Mouse (Mus musculus) urinary bladder, adult 2 months (tissue): ENCODE results near the gene Actn4. TPM values are rescaled to one million over a fixed set of nuclear protein-coding genes. Genes with fewer than 3 reads are reported as not detected.
"Not testable (repeated sequence)": the region's sequence is repeated elsewhere in the genome, so short reads cannot be mapped to it uniquely, and the experiment has no call there.

ENCODE experiments used
- DNase-seq: peaks from one replicate; pipeline ENCODE4 v3.0.0; 2022; ENCODE audit warnings: low spot score
- polyA plus RNA-seq: library from polyadenylated mRNA; depleted of rRNA; stranded (reverse); fragments of >200 nt; gene quantifications from 2 replicates; pipeline ENCODE4 v1.2.3, GENCODE M21; 2012

The Actn4 gene
- polyA plus RNA-seq, 1 experiment = 285 TPM

DNA sequence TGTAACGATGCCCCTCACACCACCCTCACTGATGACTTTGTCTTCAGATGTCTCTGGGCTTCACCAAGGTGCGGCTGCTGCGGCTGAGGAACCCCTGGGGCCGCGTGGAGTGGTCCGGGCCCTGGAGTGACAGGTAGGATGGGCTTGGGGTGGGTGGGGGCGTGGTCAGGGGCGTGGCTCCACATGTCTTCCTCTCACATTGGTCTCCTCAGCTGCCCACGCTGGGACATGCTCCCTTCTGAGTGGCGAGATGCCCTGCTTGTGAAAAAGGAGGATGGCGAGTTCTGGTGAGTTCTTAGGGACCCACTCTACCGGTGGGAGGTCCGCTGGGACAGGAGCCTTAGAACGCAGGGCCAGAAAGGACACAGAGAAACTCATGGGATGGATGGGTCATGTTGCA, 75.7 kb downstream of the Actn4 start:
- DNase-seq = no peak

DNA sequence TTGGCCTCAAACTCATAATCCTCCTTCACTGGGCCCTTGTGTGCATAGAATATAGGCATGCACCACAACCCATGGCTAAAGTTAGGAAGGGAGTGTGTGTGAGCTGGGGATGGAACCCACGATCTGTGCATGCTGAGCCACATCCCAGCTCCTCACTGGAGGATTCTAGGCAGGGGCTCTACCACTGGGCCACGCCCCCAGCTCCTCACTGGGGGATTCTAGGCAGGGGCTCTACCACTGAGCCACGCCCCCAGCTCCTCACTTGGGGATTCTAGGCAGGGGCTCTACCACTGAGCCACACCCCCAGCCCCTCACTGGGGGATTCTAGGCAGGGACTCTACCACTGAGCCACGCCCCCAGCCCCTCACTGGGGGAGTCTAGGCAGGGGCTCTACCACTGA, 78.4 kb downstream of the Actn4 start:
- not testable (repeated sequence) for DNase-seq

DNA sequence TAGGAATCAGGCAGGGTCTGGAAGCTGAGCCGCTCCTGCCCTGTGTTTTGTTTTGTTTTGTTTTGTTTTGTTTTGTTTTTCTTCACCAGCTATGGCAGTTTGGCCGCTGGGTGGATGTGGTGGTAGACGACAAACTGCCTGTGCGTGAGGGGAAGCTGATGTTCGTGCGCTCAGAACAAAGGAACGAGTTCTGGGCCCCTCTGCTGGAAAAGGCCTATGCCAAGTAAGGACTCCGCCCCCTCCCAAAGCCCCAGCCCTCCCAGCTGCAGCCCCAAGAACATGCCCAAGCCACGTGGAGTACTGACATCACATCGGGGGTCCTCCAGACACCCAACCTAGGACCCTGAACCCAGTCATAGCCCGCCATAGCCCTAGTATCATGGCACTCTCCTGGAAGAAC, 79.1 kb downstream of the Actn4 start:
- no peak for DNase-seq

DNA sequence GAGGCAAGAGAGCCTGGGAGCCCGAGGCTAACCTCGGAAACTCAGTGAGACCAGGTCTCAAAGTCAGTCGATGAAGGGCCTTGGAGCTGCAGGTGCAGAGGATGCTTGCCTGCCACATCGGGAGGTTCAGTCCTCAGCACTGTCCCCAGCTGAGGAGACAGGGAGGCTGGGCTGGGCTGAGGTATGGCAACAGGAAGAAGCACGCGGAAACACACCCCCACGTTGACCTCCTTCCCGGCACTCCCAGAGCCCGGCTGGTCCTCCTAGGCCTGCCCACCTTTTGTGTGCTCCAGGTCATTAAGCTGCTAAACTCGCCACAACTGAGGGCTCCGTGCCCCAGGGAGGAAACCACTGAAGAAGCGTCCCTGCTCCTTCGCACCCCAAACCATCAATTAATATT, 80.9 kb downstream of the Actn4 start, which contains the start of gene Capn12:
TSS of gene Capn12 (plus strand) at position 224 of the 400 bp plus-strand sequence.
- no peak for DNase-seq

DNA sequence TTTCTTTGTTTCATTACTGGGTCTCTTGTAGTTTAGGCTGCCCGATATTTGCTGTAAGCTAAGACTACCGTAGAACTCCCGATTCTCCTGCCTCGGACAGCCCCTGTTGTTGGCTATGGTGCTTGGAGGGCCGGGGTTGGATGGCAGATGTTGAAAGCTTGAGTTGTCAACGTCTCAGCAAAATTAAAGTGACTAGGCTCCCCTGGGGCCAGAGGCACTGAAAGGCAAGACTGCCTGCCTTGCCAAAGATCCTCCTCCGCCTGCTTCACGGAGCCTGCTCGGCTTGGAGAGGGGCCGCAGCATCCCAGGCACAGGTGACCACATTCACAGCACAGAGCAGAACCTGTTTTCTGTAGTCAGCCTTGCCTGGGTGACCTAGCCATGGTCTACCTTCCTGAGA, 81.6 kb downstream of the Actn4 start:
- no peak for DNase-seq

DNA sequence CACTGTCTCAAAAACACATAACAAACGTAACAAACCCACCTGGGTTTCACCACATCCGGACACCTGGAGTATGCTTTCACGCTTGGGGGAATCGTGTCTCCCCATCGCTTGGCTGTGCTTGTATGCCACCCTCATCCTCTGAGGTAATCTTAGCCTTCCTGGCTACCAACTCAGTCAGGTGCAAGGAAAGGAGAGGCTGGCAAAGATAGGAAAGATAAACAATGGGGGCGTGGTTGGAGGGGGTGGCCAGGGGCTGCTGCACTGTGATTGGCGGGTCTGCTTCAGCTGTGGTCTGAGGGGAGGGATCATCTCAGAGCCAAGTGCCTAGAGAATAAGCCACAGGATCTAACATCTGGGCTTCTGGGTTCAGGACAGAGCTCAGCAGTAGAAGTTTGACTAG, 82.5 kb downstream of the Actn4 start:
- no peak for DNase-seq

DNA sequence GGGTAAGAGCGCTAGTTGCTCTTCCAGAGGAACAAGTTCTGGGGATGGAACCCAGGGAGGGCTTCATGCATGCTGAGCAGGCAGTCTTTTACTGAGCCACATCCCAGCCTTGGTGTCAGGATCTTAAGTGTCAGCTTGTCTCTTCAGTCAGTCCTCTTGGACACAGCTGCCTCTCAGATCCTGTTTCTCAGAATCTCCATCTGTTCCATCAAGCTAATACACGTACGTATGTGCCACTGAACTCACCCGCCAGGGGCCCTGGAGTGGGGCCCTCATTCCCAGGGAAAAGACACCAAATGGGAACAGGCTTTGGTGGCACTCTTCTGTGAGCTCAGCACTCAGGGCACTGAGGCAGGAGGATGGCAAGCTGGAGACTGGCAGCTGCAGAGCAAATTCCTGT, 84.3 kb downstream of the Actn4 start:
- no peak for DNase-seq

DNA sequence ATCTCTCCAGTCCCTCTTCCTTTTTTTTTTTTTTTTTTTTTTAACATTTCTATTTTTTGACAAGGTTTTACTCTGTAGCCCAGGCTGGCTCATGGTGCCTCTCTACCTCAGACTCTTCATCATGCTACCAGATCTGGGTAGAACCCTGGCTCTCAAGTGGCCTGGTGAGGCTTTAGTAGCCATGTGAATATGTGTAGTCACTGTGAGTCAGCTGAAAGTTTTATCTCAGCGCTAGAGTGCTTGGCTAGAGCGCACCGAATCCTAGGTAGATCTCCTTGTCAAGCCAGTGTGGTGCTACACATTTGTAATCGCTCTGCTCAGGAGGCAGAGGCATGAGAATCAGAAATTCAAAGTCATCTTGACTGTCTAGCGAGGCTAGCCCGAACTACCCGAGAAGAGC, 85.0 kb downstream of the Actn4 start:
- DNase-seq = no peak

DNA sequence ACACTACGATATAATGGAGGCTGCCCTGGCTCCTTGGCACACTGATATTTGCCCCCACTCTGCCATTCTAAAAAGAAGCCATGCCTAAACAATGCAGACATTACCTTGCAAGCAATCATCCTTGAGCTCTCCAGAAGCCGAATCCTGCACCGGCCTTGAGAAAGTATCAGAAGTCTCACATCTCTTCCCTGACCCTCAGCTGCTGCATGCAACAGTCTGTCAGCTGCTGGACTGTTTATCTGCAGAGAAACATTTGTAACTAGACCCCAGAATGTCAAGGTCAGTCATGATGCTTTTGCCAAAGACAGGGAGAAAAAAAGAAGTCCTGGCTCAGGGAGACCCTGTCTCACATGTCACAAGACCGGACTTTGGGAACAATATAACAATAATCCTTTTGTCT, 86.0 kb downstream of the Actn4 start:
- DNase-seq = no peak

DNA sequence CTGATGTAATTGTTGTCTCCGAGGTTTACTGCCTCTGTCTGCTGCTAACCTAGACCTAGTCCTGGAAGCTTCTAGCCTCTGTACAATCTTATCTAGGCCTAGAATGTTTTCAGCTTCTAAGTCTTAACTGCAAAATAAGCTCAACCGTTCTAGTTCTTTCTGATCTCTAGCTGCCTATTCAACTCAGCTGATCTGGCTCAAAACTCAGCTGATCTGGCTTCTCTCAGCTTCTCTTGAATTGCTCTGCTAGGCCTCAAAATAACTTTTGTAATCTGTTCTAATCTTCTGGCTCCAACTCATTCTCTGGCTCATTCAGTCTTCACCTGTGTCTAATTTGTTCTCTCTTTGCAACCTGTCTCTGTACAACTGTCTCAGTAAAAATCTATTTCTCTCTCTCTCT, 87.6 kb downstream of the Actn4 start:
- DNase-seq = no peak

DNA sequence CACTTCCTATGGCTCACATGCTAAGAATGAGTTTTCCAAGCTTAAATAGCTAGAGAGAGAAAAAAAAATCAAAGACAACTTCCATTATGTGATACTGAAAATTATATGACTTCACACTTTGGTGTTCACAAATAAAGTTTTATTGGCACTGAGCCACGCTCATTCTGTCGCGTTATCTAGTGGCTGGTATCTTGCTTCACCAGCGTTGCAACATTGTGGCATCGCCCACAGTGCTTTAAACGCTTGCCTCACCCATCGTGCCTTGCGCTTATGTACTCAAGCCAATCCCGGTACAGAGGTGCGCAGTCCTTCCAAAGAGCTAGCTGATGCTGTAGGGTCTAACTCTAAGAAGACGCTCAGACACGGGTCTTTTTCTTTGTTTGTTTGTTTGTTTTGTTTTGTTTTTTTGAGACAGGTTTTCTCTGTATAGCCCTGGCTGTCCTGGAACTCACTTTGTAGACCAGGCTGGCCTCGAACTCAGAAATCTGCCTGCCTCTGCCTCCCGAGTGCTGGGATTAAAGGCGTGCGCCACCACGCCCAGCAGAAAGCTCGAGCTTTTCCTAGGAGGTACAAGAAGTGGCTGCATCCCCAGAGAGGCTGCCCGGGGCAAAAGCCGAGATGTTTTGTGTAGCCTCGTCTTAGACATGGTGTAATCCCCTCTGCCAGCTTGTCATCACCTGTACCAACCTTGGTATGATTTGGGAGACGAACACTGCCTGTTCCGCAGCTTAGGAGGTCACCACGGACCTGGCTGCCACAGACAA, 91.1 kb downstream of the Actn4 start:
- DNase-seq = no peak

DNA sequence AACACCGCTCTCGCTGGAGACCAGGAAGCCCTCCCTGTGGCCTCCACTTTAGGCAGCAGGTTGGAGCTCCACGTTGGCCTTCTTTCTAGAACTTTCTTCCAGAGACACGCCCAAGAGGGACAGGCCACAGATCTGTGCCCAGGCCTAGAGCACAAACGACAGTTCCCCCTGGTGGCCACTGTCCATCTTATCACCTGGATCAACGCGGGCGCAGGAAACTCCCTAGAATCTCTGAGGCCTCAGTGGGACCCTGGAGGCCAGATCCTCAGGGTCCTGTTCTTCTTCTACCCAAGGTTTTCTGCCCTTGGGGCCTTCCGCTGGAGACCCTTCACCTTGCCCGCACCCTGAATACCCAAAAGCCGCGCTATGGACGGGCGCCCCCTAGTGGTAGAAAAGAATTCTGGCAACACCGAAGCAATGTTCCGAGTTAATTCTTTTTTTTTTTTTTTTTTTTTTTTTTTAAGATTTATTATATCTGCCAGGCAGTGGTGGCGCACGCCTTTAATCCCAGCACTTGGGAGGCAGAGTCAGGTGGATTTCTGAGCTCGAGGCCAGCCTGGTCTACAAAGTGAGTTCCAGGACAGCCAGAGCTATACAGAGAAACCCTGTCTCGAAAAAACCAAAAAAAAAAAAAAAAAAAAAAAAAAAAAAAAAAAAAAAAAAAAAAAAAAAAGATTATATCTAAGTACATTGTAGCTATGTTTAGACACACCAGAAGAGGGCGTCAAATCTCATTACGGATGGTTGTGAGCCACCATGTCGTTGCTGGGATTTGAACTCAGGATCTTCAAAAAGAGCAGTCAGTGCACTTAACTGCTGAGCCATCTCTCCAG, 94.4 kb downstream of the Actn4 start:
- DNase-seq = peak; percentile 65

DNA sequence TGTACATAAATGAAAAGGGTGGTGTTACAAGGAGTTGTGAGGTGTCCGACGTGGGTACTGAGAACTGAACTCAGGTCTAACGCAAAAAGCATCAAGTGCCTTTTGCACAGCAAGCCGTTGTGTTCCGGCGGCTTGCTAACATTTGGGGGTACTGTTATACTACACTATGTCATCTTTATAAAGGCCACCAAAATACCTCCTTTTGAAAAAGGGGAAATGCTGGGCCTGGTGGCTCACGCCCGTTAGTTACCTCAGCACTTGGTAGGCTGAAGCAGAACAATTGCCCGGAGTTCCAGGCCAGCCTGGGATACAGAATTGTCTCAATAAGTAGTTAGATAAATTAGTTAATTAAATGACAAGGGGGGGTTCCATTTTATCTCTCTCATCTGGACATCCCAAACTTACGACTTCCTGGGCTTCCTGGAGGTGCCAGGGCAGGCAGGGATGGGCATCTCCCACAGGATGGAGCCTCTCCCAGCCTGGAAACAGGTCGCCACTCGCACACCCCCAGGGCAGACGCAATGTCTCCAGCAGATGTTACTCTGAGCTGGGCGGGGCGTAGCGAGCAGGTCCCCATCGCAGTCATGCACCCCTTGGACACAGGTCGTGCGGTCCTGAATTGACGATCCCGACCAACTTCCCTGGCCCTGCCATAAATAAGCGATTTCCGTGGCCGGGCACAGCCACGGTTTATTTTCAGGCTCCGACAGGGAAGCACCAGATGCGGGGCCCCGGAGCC, 95.2 kb downstream of the Actn4 start:
- DNase-seq = no peak

DNA sequence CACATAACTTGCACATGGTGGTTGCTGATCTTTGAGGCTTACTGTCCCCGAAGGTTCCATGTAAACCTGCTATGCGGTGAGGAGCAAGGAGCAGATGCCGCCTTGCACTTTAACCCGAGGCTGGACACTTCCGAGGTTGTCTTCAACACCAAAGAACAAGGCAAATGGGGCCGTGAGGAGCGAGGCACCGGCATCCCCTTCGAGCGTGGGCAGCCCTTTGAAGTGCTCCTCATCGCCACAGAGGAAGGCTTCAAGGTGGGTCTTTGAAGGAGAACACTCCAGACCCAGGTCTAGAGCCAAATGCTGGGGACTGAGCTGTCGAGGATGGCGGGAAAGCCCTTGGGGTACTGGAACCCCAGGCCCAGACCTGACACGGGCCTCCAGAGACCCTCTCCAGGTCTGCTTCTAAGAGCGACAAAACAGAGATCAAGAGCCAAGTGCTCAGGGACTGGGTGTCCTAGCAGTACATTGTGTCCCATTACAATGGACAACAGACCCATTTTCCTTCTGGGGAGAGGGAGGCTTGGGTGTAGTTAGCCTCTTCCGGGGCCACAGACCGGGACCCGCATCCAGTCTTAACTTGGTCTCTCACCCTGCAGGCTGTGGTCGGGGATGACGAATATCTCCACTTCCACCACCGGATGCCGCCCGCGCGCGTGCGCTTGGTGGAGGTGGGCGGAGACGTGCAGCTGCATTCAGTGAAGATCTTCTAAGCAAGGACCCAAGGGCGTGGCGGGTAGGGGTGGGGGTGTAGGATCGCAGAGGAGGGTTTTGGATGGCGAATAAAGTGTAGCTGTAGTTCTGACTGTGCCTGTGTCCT, 96.4 kb downstream of the Actn4 start:
- peak; percentile 60 for DNase-seq

DNA sequence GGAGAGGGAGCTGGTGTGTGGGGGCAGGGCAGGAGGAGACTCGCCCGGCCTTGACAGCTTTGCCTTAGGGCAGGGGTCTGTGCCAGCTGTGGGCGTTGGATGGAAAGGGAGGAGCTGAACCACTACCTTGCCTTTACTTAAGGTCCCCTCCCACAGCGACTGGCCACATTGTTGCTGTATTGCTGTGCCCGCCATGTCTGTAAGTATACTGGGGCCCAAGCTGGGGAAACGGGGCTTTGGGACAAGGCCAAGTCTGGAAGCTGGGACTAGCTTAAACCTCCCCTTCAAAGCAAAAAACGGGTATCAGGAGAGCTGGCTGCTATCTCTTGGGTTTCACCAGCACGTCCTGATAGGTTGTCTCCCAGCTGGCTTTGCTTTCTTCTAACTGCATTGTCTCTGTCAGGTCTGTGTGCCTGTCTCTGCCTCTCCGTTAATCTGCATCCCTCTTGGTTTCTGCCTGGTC, 97.8 kb downstream of the Actn4 start:
- DNase-seq = no peak

DNA sequence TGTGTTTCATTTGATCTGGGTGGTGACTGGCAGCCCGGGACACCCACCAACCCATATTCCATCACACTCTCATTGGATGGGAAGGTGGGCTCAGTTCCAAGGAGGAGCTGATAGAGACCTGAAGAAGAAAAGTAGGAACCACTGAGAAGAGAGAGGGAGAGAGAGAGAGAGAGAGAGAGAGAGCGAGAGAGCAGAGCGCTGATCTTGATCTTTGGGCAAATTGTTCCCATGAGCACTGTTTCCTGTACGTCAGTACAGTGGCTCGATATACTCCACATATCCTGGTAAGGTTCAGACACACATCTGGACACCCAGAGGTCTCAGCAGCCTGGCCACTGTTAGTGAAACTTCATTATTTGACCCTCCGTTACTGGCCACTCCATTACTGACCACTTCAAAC, 98.6 kb downstream of the Actn4 start, which contains the start of gene Lgals7:
TSS of gene Lgals7 (plus strand) at position 314 of the 400 bp plus-strand sequence.
- DNase-seq = no peak

DNA sequence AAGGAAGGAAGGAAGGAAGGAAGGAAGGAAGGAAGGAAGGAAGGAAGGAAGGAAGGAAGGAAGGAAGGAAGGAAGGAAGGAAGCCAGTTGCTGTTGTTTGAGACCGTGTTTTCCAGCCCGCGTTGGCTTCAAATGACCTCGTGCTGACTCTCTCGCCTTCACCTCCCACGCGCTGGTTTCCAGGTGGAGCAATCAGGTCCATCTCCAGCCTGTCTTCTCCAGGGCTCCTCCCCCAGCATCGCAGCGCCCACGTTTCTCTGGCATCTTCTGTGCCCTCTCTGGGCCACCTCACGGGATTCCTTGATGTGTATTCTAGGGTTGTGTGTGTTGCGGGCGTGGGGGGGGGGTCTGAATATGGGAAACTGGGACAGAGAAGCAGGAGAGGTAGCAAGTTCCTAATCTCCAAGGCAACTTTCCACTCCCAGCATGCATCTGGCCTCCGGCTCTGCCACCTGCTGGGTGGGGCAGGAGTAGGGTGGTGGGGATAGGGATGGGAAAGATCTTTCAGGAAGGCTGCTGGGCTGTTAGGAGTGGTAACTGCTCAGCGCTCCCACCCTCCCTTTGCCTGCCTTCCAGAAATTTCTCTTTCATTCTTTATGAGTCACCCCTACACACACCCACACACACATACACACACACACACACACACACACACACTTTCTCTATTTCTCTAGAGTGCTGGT, 99.2 kb downstream of the Actn4 start:
- no peak for DNase-seq

DNA sequence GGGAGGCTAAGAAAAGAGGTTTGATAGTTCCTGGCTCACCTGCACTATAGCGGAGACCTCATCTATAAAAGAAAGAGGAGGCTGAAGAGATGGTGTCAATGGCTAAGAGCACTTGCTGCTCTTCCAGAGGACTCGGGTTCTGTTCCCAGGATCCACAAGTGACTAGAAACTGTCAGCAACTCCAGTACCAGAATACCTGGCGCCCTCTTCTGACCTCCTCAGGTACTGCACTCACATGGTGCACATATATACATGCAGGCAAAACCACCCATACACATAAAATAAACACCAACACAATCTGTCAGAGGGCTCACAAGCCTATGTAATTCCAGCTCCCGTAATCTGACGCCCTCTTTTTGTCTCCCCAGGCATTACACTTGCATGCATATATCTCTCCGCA, 101.2 kb downstream of the Actn4 start:
- DNase-seq = no peak

DNA sequence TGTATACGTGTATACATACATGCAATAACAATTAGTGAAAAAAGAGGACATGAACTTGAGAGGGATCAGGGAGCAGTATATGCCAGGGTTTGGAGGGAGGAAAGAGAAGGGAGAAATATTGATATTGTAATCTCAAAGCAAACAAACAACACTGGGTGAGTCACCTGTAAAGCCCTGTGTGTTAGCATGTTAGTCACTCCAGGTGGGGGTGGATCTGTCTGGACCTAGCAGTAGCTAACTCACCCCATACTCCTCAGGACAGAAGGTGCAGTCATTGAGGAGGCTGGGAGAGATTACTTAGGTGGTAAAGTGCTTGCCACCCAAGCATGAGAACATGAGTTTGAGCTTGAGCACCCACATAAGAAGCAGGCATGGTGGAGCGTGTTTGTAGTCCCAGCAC, 102.2 kb downstream of the Actn4 start:
- no peak for DNase-seq

DNA sequence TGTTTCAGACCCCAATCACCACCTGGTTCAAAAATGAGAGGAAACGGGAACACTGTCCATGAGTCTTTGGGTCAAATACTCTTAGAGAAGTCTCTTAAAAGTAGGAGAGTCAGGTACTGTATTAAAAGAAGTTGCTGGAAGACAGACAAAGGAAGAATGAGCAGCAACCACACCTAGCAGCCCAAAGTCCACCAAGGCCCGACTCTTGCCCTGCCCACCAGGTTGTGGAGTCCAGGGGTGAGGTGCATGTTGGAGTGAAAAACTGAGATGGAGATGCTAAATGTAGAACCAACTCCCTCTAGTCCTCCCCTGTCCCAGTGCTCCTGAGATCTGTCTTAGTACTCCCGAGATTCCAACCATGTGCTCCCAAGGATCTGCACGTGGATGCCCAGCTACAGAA, 111.5 kb downstream of the Actn4 start:
- DNase-seq = no peak
